ENCODE assay signal across 1 mouse cellular context in genomic region chr2:145903061-145903901, GRCm38 (mm10).
A peak's percentile ranks its signal among the peaks of the same experiment; 100 is the strongest.
TF ChIP-seq lines count a peak whose summit lies in the region.

No protein-coding gene starts in this region.

TF ChIP-seq in CH12.LX, 34 proteins besides CTCF, POLR2A, EP300 and RAD21 (continued from another document):
- TF ChIP-seq MAZ (IDR thresholded peaks at IDR 0.05; ENCODE audit: low read depth, low read length) (0 out of 2 replicates have a peak, but pooled peaks have one; percentile 23), JUND (conservative IDR thresholded peaks at IDR 0.05; ENCODE audit: low read depth, low read length) (no peak), CHD1 (IDR thresholded peaks at IDR 0.05; ENCODE audit: low read depth, low read length) (0 out of 2 replicates have a peak, but pooled peaks have one; percentile 35), IRF4 (IDR thresholded peaks at IDR 0.05; ENCODE audit: low read depth, low read length) (no peak; the same call in 1 of the 2 replicates), CHD2 (IDR thresholded peaks at IDR 0.05; ENCODE audit: low read length) (peak; percentile 96), MXI1 (IDR thresholded peaks at IDR 0.05; ENCODE audit: low read depth, low read length) (peak; percentile 88), E2F4 (IDR thresholded peaks at IDR 0.05; ENCODE audit: insufficient replicate concordance, low read depth, low read length) (0 out of 2 replicates have a peak, but pooled peaks have one; percentile 29), USF1 (IDR thresholded peaks at IDR 0.05; ENCODE audit: low read depth, low read length) (no peak), KAT2A (IDR thresholded peaks at IDR 0.05; ENCODE audit: insufficient replicate concordance, low read length) (peak; percentile 92; the same call in 1 of the 2 replicates), ZNF384 (IDR thresholded peaks at IDR 0.05; ENCODE audit: low read depth, low read length) (peak; percentile 70), NRF1 (IDR thresholded peaks at IDR 0.05; ENCODE audit: low read depth, low read length) (peak; percentile 59), TCF12 (IDR thresholded peaks at IDR 0.05; ENCODE audit: low read depth, low read length) (peak; percentile 84), SMC3 (IDR thresholded peaks at IDR 0.05; ENCODE audit: low read depth, low read length) (peak; percentile 37), MAFK (IDR thresholded peaks at IDR 0.05; ENCODE audit: insufficient replicate concordance, low read length) (0 out of 2 replicates have a peak, but pooled peaks have one; percentile 14), MAX (IDR thresholded peaks at IDR 0.05; ENCODE audit: low read length) (peak; percentile 16), POLR2AphosphoS2 (IDR thresholded peaks at IDR 0.05; ENCODE audit: low read depth, low read length) (0 out of 2 replicates have a peak, but pooled peaks have one; percentile 36), ETS1 (conservative IDR thresholded peaks at IDR 0.05; ENCODE audit: low read depth, low read length) (no peak), RCOR1 (conservative IDR thresholded peaks at IDR 0.05; ENCODE audit: low read depth, low read length) (0 out of 2 replicates have a peak, but pooled peaks have one; percentile 27), UBTF (IDR thresholded peaks at IDR 0.05; ENCODE audit: low read depth, low read length) (no peak), USF2 (conservative IDR thresholded peaks at IDR 0.05; ENCODE audit: low read depth, low read length) (no peak)
